Mouse (Mus musculus): ENCODE data around the gene Myo1b. TPM values are rescaled to one million over a fixed set of nuclear protein-coding genes. Genes with fewer than 3 reads are reported as not detected.
A peak's percentile ranks its signal among the peaks of the same experiment; 100 is the strongest.
"Not testable (repeated sequence)": the region's sequence is repeated elsewhere in the genome, so short reads cannot be mapped to it uniquely, and the experiment has no call there.

The Myo1b gene
- total RNA-seq, 2 experiments from 2014 or later: 51.4 to 53.3 TPM

DNA sequence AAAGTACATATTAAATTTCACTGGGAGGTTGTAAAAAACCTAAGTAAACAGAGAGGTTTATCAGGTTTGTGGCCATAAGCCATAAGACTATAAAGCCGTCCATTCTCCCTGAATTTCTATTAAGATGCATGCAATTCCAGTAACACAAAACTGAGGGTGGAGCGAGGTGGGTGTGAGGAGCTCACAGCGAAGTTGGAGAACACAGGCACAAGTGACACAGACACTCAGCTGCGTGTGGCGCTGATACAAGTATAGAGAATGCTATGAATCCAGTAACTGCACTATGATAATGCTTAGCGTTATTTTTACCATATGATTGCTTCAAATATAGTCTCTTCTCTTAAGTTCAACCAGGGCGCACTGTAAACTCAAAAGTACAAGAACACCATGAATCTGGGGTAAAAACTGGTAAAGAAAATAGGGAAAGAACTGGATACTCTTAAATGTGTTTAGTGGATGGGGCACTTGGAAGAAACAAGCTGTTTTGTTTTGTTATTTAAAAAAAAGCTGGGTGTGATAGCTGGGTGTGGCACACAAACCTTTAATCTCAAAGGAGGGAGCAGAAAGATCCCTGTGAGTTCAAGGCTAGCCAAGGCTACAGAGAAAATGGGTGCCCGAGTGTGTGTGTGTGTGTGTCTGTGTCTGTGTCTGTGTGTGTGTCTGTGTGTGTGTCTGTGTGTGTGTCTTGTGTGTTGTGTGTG, 9.5 kb downstream of the Myo1b start:
- intact Hi-C loops (cut with DNase I): no loop called here
- no peak for DNase-seq (ENCODE audit: extremely low spot score in 1 of 2, low spot score in 2 of 2)

DNA sequence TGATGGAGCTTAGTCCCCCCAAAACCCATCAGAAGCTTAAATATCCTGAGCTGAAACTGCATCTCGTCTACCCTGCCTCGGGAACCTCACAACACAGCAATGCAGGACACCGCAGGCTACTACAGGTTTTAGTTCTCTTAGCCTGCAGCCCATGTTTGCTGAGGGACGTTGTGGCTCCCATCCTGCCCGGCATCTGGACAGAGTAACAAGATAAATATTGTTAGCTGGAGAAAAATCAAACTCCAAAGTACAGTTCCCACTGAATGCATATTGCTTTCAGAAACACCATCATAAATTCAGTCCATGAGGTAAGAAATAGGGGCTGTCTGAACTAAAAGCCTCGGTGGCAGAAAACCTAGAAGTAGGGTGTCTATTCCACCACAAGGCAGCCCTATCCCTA, 10.8 kb downstream of the Myo1b start:
- DNase-seq (ENCODE audit: extremely low spot score in 1 of 2, low spot score in 2 of 2): no peak
- intact Hi-C loops (cut with DNase I): no loop called here

GRCm38 (mm10) chr1:51897160-51897572, 18.7 kb downstream of the Myo1b start:
- DNase-seq (ENCODE audit: extremely low spot score in 1 of 2, low spot score in 2 of 2): no peak
- intact Hi-C loops (cut with DNase I): no loop called here

- intact Hi-C loops (cut with DNase I): no loop called here
- DNase-seq (ENCODE audit: extremely low spot score in 1 of 2, low spot score in 2 of 2): no peak
Measured at GRCm38 (mm10) chr1:51895961-51896360, 19.9 kb downstream of the Myo1b start.

DNA sequence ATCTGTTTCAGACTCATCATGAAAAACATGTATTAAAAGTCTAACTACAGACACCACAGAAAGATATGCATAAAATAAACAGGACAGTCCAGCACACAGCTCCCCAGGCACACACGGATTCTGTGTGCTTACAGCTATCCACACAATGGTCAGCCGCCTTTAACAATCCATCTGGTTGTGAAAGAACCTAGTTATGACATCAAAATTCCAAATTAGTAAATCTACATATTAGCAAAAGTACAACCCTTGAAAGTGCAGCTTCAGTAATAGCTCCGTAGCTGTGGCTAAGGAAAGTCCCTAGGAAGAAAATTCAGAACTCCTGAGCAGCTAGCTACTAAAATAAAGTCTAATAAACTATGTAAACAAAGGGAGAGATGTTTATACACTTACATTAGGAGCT, 21.1 kb downstream of the Myo1b start:
- no peak for DNase-seq (ENCODE audit: extremely low spot score in 1 of 2, low spot score in 2 of 2)
- intact Hi-C loops (cut with DNase I): no loop called here

DNA sequence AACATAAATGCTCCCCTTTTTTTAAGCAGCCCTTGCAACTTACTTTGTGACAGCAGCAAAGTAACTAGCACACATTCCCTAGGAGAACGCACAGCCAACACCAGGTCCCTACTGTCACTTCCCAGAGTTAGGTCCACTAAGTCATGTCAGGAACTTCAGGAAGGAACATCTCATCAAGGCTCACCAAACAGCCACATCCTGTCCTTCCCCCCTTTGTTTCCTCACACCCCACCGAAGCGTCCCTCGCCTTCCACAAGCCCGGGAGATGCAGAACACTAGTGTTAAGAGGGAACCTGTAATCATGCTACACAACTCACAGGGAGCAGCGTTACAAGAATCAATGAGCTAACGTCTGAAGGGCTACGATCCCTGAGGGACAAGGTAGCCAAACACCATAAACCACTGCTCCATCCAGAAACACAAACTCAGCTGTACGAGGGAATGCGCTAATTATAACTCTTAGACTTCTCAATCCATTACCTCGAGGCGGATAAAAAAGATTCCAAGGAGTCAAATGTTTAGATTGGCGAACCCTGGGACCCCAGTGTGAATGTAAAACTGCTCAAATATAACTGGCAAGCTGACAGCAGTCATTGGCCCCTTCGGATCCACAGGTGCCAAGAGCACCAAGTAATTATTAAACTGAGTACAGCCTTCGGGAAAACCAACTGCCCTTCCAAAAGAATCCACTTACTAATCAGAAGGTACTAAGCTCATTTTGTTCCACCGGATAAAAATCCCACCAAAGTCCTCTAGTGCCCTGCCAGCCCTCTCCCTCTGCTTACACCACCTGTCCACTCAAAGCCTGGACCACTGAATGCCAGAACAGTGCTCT, 22.1 kb downstream of the Myo1b start:
- intact Hi-C loops (cut with DNase I): no loop called here
- DNase-seq (ENCODE audit: extremely low spot score in 1 of 2, low spot score in 2 of 2): no peak

- no peak for DNase-seq (ENCODE audit: extremely low spot score in 1 of 2, low spot score in 2 of 2)
- intact Hi-C loops (cut with DNase I): no loop called here
Measured at GRCm38 (mm10) chr1:51892005-51892404, 23.9 kb downstream of the Myo1b start.

GRCm38 (mm10) chr1:51888046-51888813, 27.6 kb downstream of the Myo1b start:
- no peak for DNase-seq (ENCODE audit: extremely low spot score in 1 of 2, low spot score in 2 of 2)
- intact Hi-C loops (cut with DNase I): no loop called here

DNA sequence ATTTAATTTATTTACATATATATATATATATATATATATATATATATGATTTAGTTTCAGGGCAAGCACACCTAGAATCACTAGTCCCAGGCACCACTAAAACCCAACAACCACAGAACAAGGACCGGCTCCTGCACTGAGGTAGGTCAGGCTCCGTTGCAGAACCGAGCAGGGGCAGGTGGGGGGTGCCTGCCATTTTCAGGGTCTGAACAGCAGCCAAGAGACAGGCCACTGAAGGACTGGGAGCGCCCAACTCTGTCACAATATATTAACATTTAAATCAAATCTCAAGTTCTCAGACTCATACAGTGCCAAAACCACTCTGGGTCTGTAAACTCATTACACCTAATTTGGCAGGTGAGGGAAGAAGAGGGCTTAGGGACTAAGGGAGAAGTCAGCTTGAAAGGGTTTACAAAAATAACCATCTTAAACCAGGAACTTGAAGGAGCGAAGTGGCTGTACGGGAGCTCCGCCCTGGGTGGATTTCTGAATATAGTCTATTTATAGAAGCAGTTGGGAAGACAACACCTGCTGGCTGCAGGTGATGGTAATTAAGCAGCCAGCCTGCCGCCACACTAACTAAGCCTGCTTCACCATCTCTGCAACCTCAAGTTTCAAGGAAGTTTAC, 30.4 kb downstream of the Myo1b start:
- intact Hi-C loops (cut with DNase I): no loop called here
- DNase-seq (ENCODE audit: extremely low spot score in 1 of 2, low spot score in 2 of 2): no peak

DNA sequence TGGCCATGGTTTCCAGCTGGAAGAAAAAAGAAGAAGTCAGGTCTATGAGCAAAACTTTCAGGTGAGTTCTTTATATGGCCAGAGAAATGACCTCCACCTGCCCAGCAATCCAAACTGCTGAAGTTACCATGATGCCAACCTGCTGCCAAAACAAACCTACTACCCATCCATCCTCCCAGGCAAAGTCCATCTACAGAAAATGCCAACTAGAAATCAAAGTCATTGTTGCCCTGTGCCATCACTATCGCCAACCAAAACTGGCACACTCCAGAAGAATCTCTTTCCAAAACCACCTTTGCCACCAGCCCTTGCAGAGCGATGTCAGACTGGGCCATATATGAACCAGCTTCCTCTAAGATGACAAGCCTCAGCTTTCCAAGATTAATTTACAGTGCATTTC, 32.7 kb downstream of the Myo1b start:
- intact Hi-C loops (cut with DNase I): no loop called here
- DNase-seq (ENCODE audit: extremely low spot score in 1 of 2, low spot score in 2 of 2): no peak

GRCm38 (mm10) chr1:51882752-51883151, 33.1 kb downstream of the Myo1b start:
- intact Hi-C loops (cut with DNase I): no loop called here
- no peak for DNase-seq (ENCODE audit: extremely low spot score in 1 of 2, low spot score in 2 of 2)

- no peak for DNase-seq (ENCODE audit: extremely low spot score in 1 of 2, low spot score in 2 of 2)
- intact Hi-C loops (cut with DNase I): no loop called here
Measured at GRCm38 (mm10) chr1:51879927-51880814, 35.7 kb downstream of the Myo1b start.

DNA sequence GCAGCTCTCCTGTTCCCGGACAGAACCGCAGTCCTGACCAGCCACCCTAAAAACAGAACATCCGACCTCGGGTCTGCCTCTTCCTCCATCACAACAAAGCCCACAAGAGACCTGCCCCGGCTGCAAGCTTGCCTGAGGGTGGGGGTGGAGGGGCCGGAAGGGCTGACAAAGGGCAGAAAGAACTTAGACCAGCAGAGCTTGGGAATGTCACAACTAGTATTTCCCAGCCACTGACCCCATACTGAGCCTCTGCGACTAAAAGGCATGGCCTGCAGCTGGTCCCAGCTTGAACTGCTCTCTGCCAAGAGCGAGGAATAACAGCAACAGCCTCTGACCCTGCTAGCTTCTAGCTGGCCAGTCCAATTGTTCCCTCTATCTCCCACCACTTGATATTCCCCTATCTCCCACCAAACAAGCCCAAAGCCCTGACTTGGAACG, 36.5 kb downstream of the Myo1b start:
- peak in 1 of 2 experiments; percentile 78 for DNase-seq (ENCODE audit: extremely low spot score in 1 of 2, low spot score in 2 of 2)
- intact Hi-C loops (cut with DNase I): no loop called here

GRCm38 (mm10) chr1:51875462-51876225, 40.2 kb downstream of the Myo1b start:
- intact Hi-C loops (cut with DNase I): no loop called here
- DNase-seq (ENCODE audit: extremely low spot score in 1 of 2, low spot score in 2 of 2): no peak

- intact Hi-C loops (cut with DNase I): no loop called here
- no peak for DNase-seq (ENCODE audit: extremely low spot score in 1 of 2, low spot score in 2 of 2)
Measured at GRCm38 (mm10) chr1:51872493-51873261, 43.2 kb downstream of the Myo1b start.

DNA sequence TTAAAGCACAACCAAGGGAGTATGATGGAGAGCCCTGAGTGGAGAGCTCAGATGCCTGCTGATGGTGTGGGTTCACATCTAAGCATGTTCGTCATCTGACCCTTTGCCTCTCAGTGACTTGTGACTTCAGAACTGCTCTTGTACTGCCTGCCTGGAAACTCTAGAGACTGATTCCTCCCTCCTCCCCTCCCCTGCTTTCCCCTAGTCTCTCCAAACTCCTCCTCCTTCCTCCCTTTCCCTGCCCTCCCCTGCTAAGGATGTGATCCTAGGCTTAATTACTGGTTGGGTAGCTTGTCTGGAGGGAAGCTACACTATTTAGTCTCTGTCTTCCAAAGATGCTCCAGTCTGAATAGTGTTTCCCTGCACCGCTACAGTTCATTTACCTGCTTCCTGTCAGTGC, 44.6 kb downstream of the Myo1b start:
- intact Hi-C loops (cut with DNase I); DNase-seq (ENCODE audit: extremely low spot score in 1 of 2, low spot score in 2 of 2): not testable (repeated sequence)

All from left cerebral cortex, postnatal 10 days (tissue).